In genomic region chr12:70495282-70495922, GRCm38 (mm10) we compare ENCODE assay signal across 8 mouse cellular contexts. TPM values are rescaled to one million over a fixed set of nuclear protein-coding genes. Genes with fewer than 3 reads are reported as not detected.
A peak's percentile ranks its signal among the peaks of the same experiment; 100 is the strongest.
DNase-seq lines count a peak whose midpoint lies in the region; ATAC-seq lines count a peak whose summit lies in the region.

No protein-coding gene starts in this region.

- no peak overlapping the region for H3K4me2 ChIP-seq in kidney, embryonic 14.5 days (replicated peaks; ENCODE audit: low read depth, low read length)
- H3K4me2 ChIP-seq in embryonic facial prominence, embryonic 15.5 days (replicated peaks): no peak overlapping the region

- H3K9me3 ChIP-seq in kidney, embryonic 14.5 days (ENCODE audit: control insufficient read depth, low read length): no peaks in the 10 kb centered on the region
- no peaks in the 10 kb centered on the region for H3K9me3 ChIP-seq in embryonic facial prominence, embryonic 15.5 days (replicated peaks)

- 0 out of 2 replicates have a peak, but pooled peaks have one; percentile 28 for ATAC-seq in kidney, embryonic 14.5 days (ENCODE audit: low FRiP score, low TSS enrichment)
- ATAC-seq in embryonic facial prominence, embryonic 15.5 days (ENCODE audit: insufficient number of reproducible peaks, low FRiP score, low TSS enrichment, low read depth): no peak
- ATAC-seq in frontal cortex, adult (ENCODE audit: low TSS enrichment): no peak

- H3K4me1 ChIP-seq in kidney, embryonic 14.5 days (ENCODE audit: control insufficient read depth, insufficient read depth, low read length): no peaks in the 10 kb centered on the region
- H3K4me1 ChIP-seq in embryonic facial prominence, embryonic 15.5 days: peaks cover 15% of the 10 kb centered on the region

- H3K27ac ChIP-seq in kidney, embryonic 14.5 days (ENCODE audit: low read depth, low read length): no peak overlapping the region
- H3K27ac ChIP-seq in embryonic facial prominence, embryonic 15.5 days (replicated peaks): 0 out of 2 replicates have a peak overlapping the region, but pooled peaks have one; percentile 12

- 70% methylated on average over 4 of the region's 4 CpGs for WGBS in kidney, embryonic 14.5 days
- WGBS in embryonic facial prominence, embryonic 15.5 days: 42% methylated on average over 4 of the region's 4 CpGs

- no peak overlapping the region for H3K9ac ChIP-seq in kidney, embryonic 14.5 days (ENCODE audit: low read depth, low read length)
- H3K9ac ChIP-seq in embryonic facial prominence, embryonic 15.5 days: no peak overlapping the region

- no peaks in the 10 kb centered on the region for H3K36me3 ChIP-seq in kidney, embryonic 14.5 days (ENCODE audit: control insufficient read depth, insufficient read depth, low read length)
- no peaks in the 10 kb centered on the region for H3K36me3 ChIP-seq in embryonic facial prominence, embryonic 15.5 days

- H3K27me3 ChIP-seq in kidney, embryonic 14.5 days (ENCODE audit: control insufficient read depth, insufficient read depth, low read length): no peaks in the 10 kb centered on the region
- H3K27me3 ChIP-seq in embryonic facial prominence, embryonic 15.5 days: no peaks in the 10 kb centered on the region

- DNase-seq in kidney, adult 18-20 months: no peak
- peak; percentile 82 for DNase-seq in adipocyte (ENCODE audit: low spot score)
- DNase-seq in kidney, postnatal 14 days: peak; percentile 30
- peak; percentile 28 for DNase-seq in retina, postnatal 7 days (ENCODE audit: low read depth, low spot score)
- no peak for DNase-seq in frontal cortex, postnatal 14 days (ENCODE audit: low spot score in 2 of 2)

- H3K4me3 ChIP-seq in kidney, embryonic 14.5 days (ENCODE audit: low read length): no peak overlapping the region
- H3K4me3 ChIP-seq in embryonic facial prominence, embryonic 15.5 days (replicated peaks): no peak overlapping the region

RNA-seq across cellular contexts. Expression of gene Tmx1, which starts 42.5 kb away (rescaled TPM):
- polyA plus RNA-seq in kidney, embryonic 14.5 days (2014; fragmentation: Nextera tagmentation; extraction: Ambion mirVana): 74.3 and 81.7 TPM in 2 replicates
- polyA plus RNA-seq in embryonic facial prominence, embryonic 15.5 days (2015; fragmentation: Nextera tagmentation; extraction: Ambion mirVana): 99.4 and 102 TPM in 2 replicates

Comparison
In these comparisons a context has a peak if more than half of its experiments do, and no peak if none do; other contexts are left out.
1. DNase-seq: peak in adipocyte (single experiment), kidney, postnatal 14 days (single experiment) and retina, postnatal 7 days (single experiment); none in kidney, adult 18-20 months (single experiment) and frontal cortex, postnatal 14 days (0 of 2).